Comparison of ENCODE assay signal across 10 mouse cellular contexts in the genomic region with DNA sequence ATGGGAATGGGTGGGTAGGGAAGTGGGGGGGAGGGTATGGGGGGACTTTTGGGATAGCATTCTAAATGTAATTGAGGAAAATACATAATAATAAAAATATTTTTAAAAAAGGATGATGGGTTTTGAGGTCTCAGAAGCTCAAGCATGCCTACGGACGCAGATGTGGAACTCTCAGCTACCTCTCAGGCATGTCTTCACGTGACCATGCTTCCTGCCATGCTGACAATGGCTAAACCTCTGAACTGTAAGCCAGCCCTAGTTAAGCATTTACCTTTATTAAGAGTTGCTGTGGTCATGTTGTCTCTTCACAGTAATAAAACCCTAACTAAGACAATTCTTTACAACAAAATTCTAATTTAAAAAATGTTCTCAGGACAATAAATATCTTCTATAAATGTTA.
"Had no signal": no experiment of that assay in that cellular context is flagged by ENCODE, and none has a peak within 500 bp of the region (broad histone marks: within the 10 kb centered on the region; RNA-seq: fewer than 3 reads in every experiment).

No protein-coding gene starts in this region.

- DNase-seq: gastrocnemius, adult 2 months; gastrocnemius, postnatal 10 days; gastrocnemius, postnatal 25 days; heart, adult 18-20 months; heart, postnatal 10 days; heart, postnatal 4 days; kidney, postnatal 4 days; liver; liver, embryonic 13.5 days; liver, postnatal 0 days had no signal
